Mouse (Mus musculus) ES-E14 (cell line): ENCODE data around the gene Aco2. TPM values are rescaled to one million over a fixed set of nuclear protein-coding genes. Genes with fewer than 3 reads are reported as not detected.

Experiments
- DNase-seq: peaks from one replicate; pipeline ENCODE4 v3.0.0-alpha.2; 2013; ENCODE audit warnings: low read depth, low spot score
- H3K27ac ChIP-seq: 2 replicates; pipeline ENCODE4 v1.5.1; 2012; ENCODE audit warnings: low read depth, mild to moderate bottlenecking, low read length, moderate library complexity, mixed read lengths; ENCODE audit not compliant: poor library complexity, insufficient read depth, severe bottlenecking
- H3K36me3 ChIP-seq: 2 replicates; pipeline ENCODE4 v1.6.1; 2012; ENCODE audit warnings: mild to moderate bottlenecking, low read length, moderate library complexity, mixed read lengths; ENCODE audit not compliant: control insufficient read depth, poor library complexity, insufficient read depth, severe bottlenecking
- H3K4me1 ChIP-seq, 2 experiments: fragments of 150-350 bp in 1 of 2; sonication (generic) in 1 of 2; 2 replicates each; pipeline ENCODE4 v1.6.1; 2012; ENCODE audit warnings: low read length in 2 of 2, mild to moderate bottlenecking in 1 of 2, mixed read lengths in 1 of 2; ENCODE audit not compliant: control insufficient read depth in 2 of 2, insufficient read depth in 2 of 2, poor library complexity in 1 of 2
- H3K4me3 ChIP-seq, 2 experiments: fragments of 150-350 bp in 1 of 2; sonication (generic) in 1 of 2; 2 replicates each; pipeline ENCODE4 v1.5.1; 2012; ENCODE audit warnings: low read length in 2 of 2, low read depth in 1 of 2, mild to moderate bottlenecking in 1 of 2, mixed read lengths in 1 of 2; ENCODE audit not compliant: insufficient read depth in 1 of 2, poor library complexity in 1 of 2, severe bottlenecking in 1 of 2
- H3K9ac ChIP-seq: 2 replicates; pipeline ENCODE4 v1.6.1; 2012; ENCODE audit warnings: low read depth, mild to moderate bottlenecking, low read length, mixed read lengths; ENCODE audit not compliant: poor library complexity, insufficient read depth, severe bottlenecking
- H3K9me3 ChIP-seq: fragments of 150-350 bp; sonication (generic); 2 replicates; pipeline ENCODE4 v1.6.1; 2012; ENCODE audit warnings: low read depth, mild to moderate bottlenecking, low read length; ENCODE audit not compliant: control insufficient read depth, insufficient read depth
- CHD2 ChIP-seq: IDR thresholded peaks from 2 replicates; pipeline ENCODE4 v1.6.1; 2014; ENCODE audit warnings: mild to moderate bottlenecking, low read depth, low read length, inconsistent platforms
- HCFC1 ChIP-seq: IDR thresholded peaks from 2 replicates; pipeline ENCODE4 v1.6.1; 2012; ENCODE audit warnings: low read length, inconsistent platforms, borderline replicate concordance; ENCODE audit not compliant: insufficient read depth
- MAFK ChIP-seq: IDR thresholded peaks from 2 replicates; pipeline ENCODE4 v1.6.1; 2014; ENCODE audit warnings: mild to moderate bottlenecking, low read depth, low read length, inconsistent platforms; ENCODE audit not compliant: insufficient read depth
- ZC3H11A ChIP-seq: IDR thresholded peaks from 2 replicates; pipeline ENCODE4 v1.6.1; 2012; ENCODE audit warnings: low read depth, mild to moderate bottlenecking, inconsistent platforms, low read length, borderline replicate concordance
- ZNF384 ChIP-seq: IDR thresholded peaks from 2 replicates; pipeline ENCODE4 v1.6.1; 2012; ENCODE audit warnings: low read depth, low read length, inconsistent platforms
- in situ Hi-C, 2 experiments: fragments of 600-800 bp; cut with MboI; formaldehyde crosslinking; loops; one replicate each; pipeline ENCODE4 v1.15.1; 2025; ENCODE audit warnings: low sequenced_read_pairs in 2 of 2, inconsistent platforms in 1 of 2; ENCODE audit not compliant: unreplicated experiment in 2 of 2
- total RNA-seq: library from RNA; depleted of rRNA; stranded (reverse); fragments of 300-350 nt; gene quantifications from 2 replicates; pipeline ENCODE4 v1.2.3, GENCODE M21; 2012

Aco2 gene
- total RNA-seq, 1 experiment, result 444 TPM

GRCm38 (mm10) chr15:81886795-81887550 is 14.9 kb downstream of the Aco2 start:
- Histone ChIP-seq H3K4me3 (no peak overlapping the region), H3K4me1 (peaks cover 3 to 6% of the 10 kb centered on the region in 2 experiments), H3K36me3 (peaks cover 2% of the 10 kb centered on the region), H3K9ac (no peak overlapping the region), H3K9me3 (no peaks in the 10 kb centered on the region), H3K27ac (no peak overlapping the region)
- no peak for DNase-seq
- in situ Hi-C loops, result no loop called here
- TF ChIP-seq HCFC1, result no peak
- TF ChIP-seq CHD2, result no peak
- TF ChIP-seq ZC3H11A, result no peak
- no peak for TF ChIP-seq ZNF384
- TF ChIP-seq MAFK, result no peak

DNA sequence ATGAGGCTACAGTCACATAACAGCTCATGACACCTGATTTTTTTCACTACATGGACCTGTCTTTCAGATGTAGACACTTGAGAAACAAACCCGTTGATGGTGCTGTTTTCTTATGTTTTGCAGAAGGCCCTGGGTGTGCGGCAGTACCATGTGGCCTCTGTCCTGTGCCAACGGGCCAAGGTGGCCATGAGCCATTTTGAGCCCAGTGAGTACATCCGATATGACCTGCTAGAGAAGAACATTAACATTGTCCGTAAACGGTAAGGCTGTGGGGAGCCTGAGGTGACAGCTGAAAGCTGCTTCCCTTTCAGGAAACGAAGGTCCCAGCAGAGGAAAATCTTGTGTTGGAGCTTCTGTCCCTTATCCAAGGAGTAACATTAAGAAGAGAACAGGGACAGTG is 17.1 kb downstream of the Aco2 start:
- Histone ChIP-seq H3K9ac (no peak overlapping the region), H3K4me1 (peaks cover 5 to 11% of the 10 kb centered on the region in 2 experiments), H3K27ac (no peak overlapping the region; the same call in 1 of the 2 replicates), H3K4me3 (no peak overlapping the region), H3K9me3 (no peaks in the 10 kb centered on the region), H3K36me3 (peaks cover 6% of the 10 kb centered on the region)
- no peak for TF ChIP-seq MAFK
- TF ChIP-seq CHD2, result no peak
- no peak for TF ChIP-seq ZC3H11A
- TF ChIP-seq HCFC1, result no peak
- TF ChIP-seq ZNF384, result no peak
- DNase-seq, result no peak
- in situ Hi-C loops, result no loop called here

DNA sequence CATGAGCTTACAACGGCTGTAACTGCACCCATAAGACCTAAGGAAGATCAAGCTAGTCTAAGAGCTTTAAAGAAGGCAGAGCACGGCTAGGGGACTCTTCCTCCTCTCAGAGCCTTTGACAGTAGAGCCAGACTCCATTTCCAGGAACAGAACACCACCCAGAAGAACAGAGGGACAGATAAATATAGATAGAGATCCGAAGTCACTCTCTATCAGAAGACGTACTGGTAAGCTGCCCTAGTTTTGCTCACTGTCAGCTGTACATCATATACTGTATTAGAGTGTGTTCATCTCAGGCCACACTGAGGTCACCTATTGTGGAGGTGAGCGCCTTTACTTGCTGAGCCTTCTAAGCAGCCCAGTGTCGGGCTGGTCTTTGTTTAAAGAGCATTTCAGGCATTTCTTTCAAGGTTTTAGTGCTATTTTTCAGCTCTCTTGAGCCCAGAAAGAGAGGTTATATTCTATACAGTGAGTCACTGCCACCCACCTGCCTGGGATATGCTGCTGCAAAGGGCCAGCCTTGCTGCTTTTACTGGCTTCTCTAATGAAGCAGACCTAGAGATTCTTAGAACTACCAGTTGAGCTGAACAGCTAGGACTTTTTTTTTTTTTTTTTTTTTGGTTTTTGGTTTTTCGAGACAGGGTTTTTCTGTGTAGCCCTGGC is 19.2 kb downstream of the Aco2 start:
- TF ChIP-seq CHD2, result no peak
- TF ChIP-seq HCFC1, result no peak
- no peak; the same call in 1 of the 2 replicates for TF ChIP-seq ZNF384
- no peak for TF ChIP-seq MAFK
- TF ChIP-seq ZC3H11A, result no peak
- H3K36me3 ChIP-seq, result peaks cover 16% of the 10 kb centered on the region
- no peak overlapping the region for H3K9ac ChIP-seq
- H3K9me3 ChIP-seq, result no peaks in the 10 kb centered on the region
- H3K27ac ChIP-seq, result peak overlapping the region; percentile 59; the same call in 1 of the 2 replicates
- peaks cover 8 to 11% of the 10 kb centered on the region in 2 experiments for H3K4me1 ChIP-seq
- in situ Hi-C loops, result no loop called here
- no peak for DNase-seq
- no peak overlapping the region for H3K4me3 ChIP-seq

DNA sequence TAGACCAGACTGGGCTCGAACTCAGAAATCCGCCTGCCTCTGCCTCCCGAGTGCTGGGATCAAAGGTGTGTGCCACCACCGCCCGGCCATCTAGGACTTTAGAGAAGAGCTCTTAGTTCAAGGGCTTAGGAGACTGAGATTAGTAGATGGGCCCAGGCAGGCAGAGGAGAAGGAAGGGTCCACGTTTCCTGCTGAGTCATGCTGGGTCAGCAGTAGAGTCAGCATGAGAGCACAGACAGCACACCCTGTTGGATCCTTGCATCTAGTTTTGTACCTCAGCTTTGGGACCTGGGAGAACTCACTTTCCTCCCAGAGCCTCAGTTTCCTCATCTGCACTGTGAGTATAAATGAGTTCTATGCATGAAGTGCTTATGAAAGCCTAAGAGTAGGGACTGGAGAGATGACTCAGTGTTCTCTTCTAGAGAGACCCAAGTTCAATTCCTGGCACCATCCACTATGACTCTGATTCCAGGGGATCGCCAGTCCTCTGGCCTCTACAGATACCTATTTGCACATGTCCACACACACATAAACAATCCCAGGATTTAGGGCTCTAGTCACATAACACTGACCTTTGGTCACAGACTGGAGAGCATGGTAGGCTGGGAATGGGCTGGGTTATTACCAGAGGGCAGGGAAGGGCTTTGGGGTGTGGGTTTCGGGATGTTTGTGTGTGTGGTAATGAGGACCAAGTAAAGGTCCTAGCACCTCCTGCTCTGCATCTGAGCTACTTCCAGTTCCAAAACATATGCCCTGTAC is 19.9 kb downstream of the Aco2 start:
- Histone ChIP-seq H3K27ac (peak overlapping the region; percentile 59), H3K9ac (peak overlapping the region; percentile 30; the same call in 1 of the 2 replicates), H3K4me3 (no peak overlapping the region), H3K9me3 (no peaks in the 10 kb centered on the region), H3K4me1 (peaks cover 8 to 11% of the 10 kb centered on the region in 2 experiments), H3K36me3 (peaks cover 19% of the 10 kb centered on the region)
- DNase-seq, result peak; percentile 54
- TF ChIP-seq ZNF384, result no peak
- peak; percentile 98 for TF ChIP-seq MAFK
- in situ Hi-C loops, result no loop called here
